Mouse (Mus musculus): ENCODE measurements at regions not wholly inside any gene's neighbourhood (a gene's known extent, or its start where the extent isn't known, plus 50 kb on each side); places are given as distances from the start of the nearest gene placed in this dataset.

DNA sequence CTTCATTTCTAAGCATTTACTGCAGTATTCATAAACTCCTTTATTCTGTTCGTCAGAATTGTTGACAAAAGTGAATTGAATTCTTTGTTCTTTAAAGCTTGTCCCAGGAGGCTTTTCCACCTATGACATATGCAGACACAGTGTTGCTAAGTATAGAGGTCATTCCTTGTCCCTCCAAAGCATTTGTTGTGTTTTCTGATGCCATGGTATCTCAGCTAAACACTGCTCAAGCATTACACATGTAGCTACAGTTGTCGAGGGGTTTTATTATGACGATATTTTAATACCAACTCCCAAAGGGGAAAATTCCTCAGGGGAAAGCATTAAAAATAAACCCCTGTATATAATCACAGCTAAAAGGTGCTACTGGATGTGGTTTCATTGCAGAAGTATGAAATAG, 167.2 kb upstream of the Nectin3 start:
- TF ChIP-seq POLR2A (IDR thresholded peaks at IDR 0.05; ENCODE audit: low read depth, low read length), result no peak
- no peak for TF ChIP-seq CTCF (conservative IDR thresholded peaks at IDR 0.05; ENCODE audit: insufficient read depth, insufficient read length, low read depth, low read length)
